Mouse (Mus musculus): Measurements from ENCODE around the gene Iqgap2. TPM values are rescaled to one million over a fixed set of nuclear protein-coding genes. Genes with fewer than 3 reads are reported as not detected.
A peak's percentile ranks its signal among the peaks of the same experiment; 100 is the strongest.

Iqgap2 gene
- polyA plus RNA-seq, 1 experiment from 2014 or later, result 9.6 TPM

GRCm38 (mm10) chr13:95896501-95896900, 4.8 kb upstream of the Iqgap2 start:
- ATAC-seq (ENCODE audit: insufficient number of reproducible peaks, low FRiP score, low TSS enrichment, low read depth), result no peak
- Histone ChIP-seq H3K4me3 (no peak overlapping the region), H3K4me1 (peaks cover 8% of the 10 kb centered on the region; the same call in 1 of the 2 replicates), H3K27ac (no peak overlapping the region), H3K36me3 (no peaks in the 10 kb centered on the region), H3K9ac (no peak overlapping the region), H3K9me3 (no peaks in the 10 kb centered on the region), H3K4me2 (no peak overlapping the region), H3K27me3 (no peaks in the 10 kb centered on the region)
- WGBS, result 80% methylated on average over 6 of the region's 6 CpGs

GRCm38 (mm10) chr13:95893166-95893565, 1.4 kb upstream of the Iqgap2 start:
- Histone ChIP-seq H3K36me3 (no peaks in the 10 kb centered on the region), H3K27ac (no peak overlapping the region), H3K27me3 (no peaks in the 10 kb centered on the region), H3K9ac (no peak overlapping the region), H3K4me3 (no peak overlapping the region), H3K4me1 (peaks cover 26% of the 10 kb centered on the region), H3K9me3 (no peaks in the 10 kb centered on the region), H3K4me2 (no peak overlapping the region)
- ATAC-seq (ENCODE audit: insufficient number of reproducible peaks, low FRiP score, low TSS enrichment, low read depth), result no peak
- WGBS, result 92% methylated on average over 4 of the region's 4 CpGs

- no peaks in the 10 kb centered on the region for H3K9me3 ChIP-seq
- no peaks in the 10 kb centered on the region for H3K36me3 ChIP-seq
- H3K4me1 ChIP-seq, result peaks cover 26% of the 10 kb centered on the region
- peak overlapping the region; percentile 98 for H3K4me2 ChIP-seq
- H3K27ac ChIP-seq, result peak overlapping the region; percentile 40; the same call in 1 of the 2 replicates
- ATAC-seq (ENCODE audit: insufficient number of reproducible peaks, low FRiP score, low TSS enrichment, low read depth), result no peak
- WGBS, result 22% methylated on average over 12 of the region's 12 CpGs
- peak overlapping the region; percentile 26; the same call in 1 of the 2 replicates for H3K9ac ChIP-seq
- peak overlapping the region; percentile 72 for H3K4me3 ChIP-seq
- no peaks in the 10 kb centered on the region for H3K27me3 ChIP-seq
Observed at GRCm38 (mm10) chr13:95892611-95893145, 956 bp upstream of the Iqgap2 start.

- Histone ChIP-seq H3K9ac (peak overlapping the region; percentile 66), H3K4me3 (peak overlapping the region; percentile 72), H3K4me2 (peak overlapping the region; percentile 98), H3K4me1 (peaks cover 26% of the 10 kb centered on the region), H3K9me3 (no peaks in the 10 kb centered on the region), H3K27me3 (no peaks in the 10 kb centered on the region), H3K27ac (peak overlapping the region; percentile 71), H3K36me3 (no peaks in the 10 kb centered on the region)
- peak; percentile 77 for ATAC-seq (ENCODE audit: insufficient number of reproducible peaks, low FRiP score, low TSS enrichment, low read depth)
- WGBS, result under 1% methylated on average over 23 of the region's 52 CpGs
Observed at GRCm38 (mm10) chr13:95891926-95892610, 346 bp upstream of the Iqgap2 start.

- Histone ChIP-seq H3K27ac (peak overlapping the region; percentile 71; the same call in 1 of the 2 replicates), H3K4me1 (peaks cover 26% of the 10 kb centered on the region), H3K4me2 (peak overlapping the region; percentile 98), H3K9me3 (no peaks in the 10 kb centered on the region), H3K27me3 (no peaks in the 10 kb centered on the region), H3K4me3 (peak overlapping the region; percentile 72), H3K9ac (peak overlapping the region; percentile 66), H3K36me3 (no peaks in the 10 kb centered on the region)
- ATAC-seq (ENCODE audit: insufficient number of reproducible peaks, low FRiP score, low TSS enrichment, low read depth), result no peak
- WGBS, result 0% methylated on average over 33 of the region's 33 CpGs
Observed at GRCm38 (mm10) chr13:95890851-95891471, 761 bp downstream of the Iqgap2 start.

- Histone ChIP-seq H3K27ac (peak overlapping the region; percentile 43; the same call in 1 of the 2 replicates), H3K36me3 (no peaks in the 10 kb centered on the region), H3K4me2 (peak overlapping the region; percentile 98), H3K4me3 (peak overlapping the region; percentile 72), H3K9me3 (no peaks in the 10 kb centered on the region), H3K27me3 (no peaks in the 10 kb centered on the region), H3K4me1 (peaks cover 26% of the 10 kb centered on the region), H3K9ac (no peak overlapping the region)
- no peak for ATAC-seq (ENCODE audit: insufficient number of reproducible peaks, low FRiP score, low TSS enrichment, low read depth)
- 31% methylated on average over 8 of the region's 8 CpGs for WGBS
Observed at GRCm38 (mm10) chr13:95889981-95890545, 1.7 kb downstream of the Iqgap2 start.

- Histone ChIP-seq H3K27ac (no peak overlapping the region), H3K4me3 (no peak overlapping the region), H3K4me2 (no peak overlapping the region), H3K36me3 (no peaks in the 10 kb centered on the region), H3K9ac (no peak overlapping the region), H3K27me3 (no peaks in the 10 kb centered on the region), H3K4me1 (peaks cover 26% of the 10 kb centered on the region), H3K9me3 (no peaks in the 10 kb centered on the region)
- WGBS, result 85% methylated on average over 10 of the region's 10 CpGs
- ATAC-seq (ENCODE audit: insufficient number of reproducible peaks, low FRiP score, low TSS enrichment, low read depth), result no peak
Observed at GRCm38 (mm10) chr13:95889366-95889765, 2.4 kb downstream of the Iqgap2 start.

- ATAC-seq (ENCODE audit: insufficient number of reproducible peaks, low FRiP score, low TSS enrichment, low read depth), result no peak
- no peaks in the 10 kb centered on the region for H3K27me3 ChIP-seq
- 93% methylated on average over 12 of the region's 12 CpGs for WGBS
- no peaks in the 10 kb centered on the region for H3K9me3 ChIP-seq
- no peak overlapping the region for H3K27ac ChIP-seq
- H3K4me1 ChIP-seq, result peaks cover 26% of the 10 kb centered on the region
- no peak overlapping the region for H3K4me2 ChIP-seq
- H3K9ac ChIP-seq, result no peak overlapping the region
- H3K36me3 ChIP-seq, result no peaks in the 10 kb centered on the region
- no peak overlapping the region for H3K4me3 ChIP-seq
Observed at GRCm38 (mm10) chr13:95888621-95889020, 3.1 kb downstream of the Iqgap2 start.

- Histone ChIP-seq H3K36me3 (no peaks in the 10 kb centered on the region), H3K9me3 (no peaks in the 10 kb centered on the region), H3K27ac (no peak overlapping the region), H3K4me2 (no peak overlapping the region), H3K4me1 (peaks cover 26% of the 10 kb centered on the region), H3K9ac (no peak overlapping the region), H3K4me3 (no peak overlapping the region), H3K27me3 (no peaks in the 10 kb centered on the region)
- ATAC-seq (ENCODE audit: insufficient number of reproducible peaks, low FRiP score, low TSS enrichment, low read depth), result no peak
- WGBS, result 80% methylated on average over 4 of the region's 4 CpGs
Observed at GRCm38 (mm10) chr13:95888170-95888569, 3.6 kb downstream of the Iqgap2 start.

- ATAC-seq (ENCODE audit: insufficient number of reproducible peaks, low FRiP score, low TSS enrichment, low read depth), result no peak
- Histone ChIP-seq H3K27ac (no peak overlapping the region), H3K9me3 (no peaks in the 10 kb centered on the region), H3K36me3 (no peaks in the 10 kb centered on the region), H3K4me2 (no peak overlapping the region), H3K27me3 (no peaks in the 10 kb centered on the region), H3K9ac (no peak overlapping the region), H3K4me1 (peaks cover 22% of the 10 kb centered on the region), H3K4me3 (no peak overlapping the region)
- 79% methylated on average over 7 of the region's 7 CpGs for WGBS
Observed at GRCm38 (mm10) chr13:95887375-95887774, 4.3 kb downstream of the Iqgap2 start.

- Histone ChIP-seq H3K9ac (no peak overlapping the region), H3K27ac (no peak overlapping the region), H3K27me3 (no peaks in the 10 kb centered on the region), H3K4me3 (no peak overlapping the region), H3K4me2 (no peak overlapping the region), H3K9me3 (no peaks in the 10 kb centered on the region), H3K36me3 (no peaks in the 10 kb centered on the region), H3K4me1 (peaks cover 13% of the 10 kb centered on the region)
- 86% methylated on average over 3 of the region's 3 CpGs for WGBS
- ATAC-seq (ENCODE audit: insufficient number of reproducible peaks, low FRiP score, low TSS enrichment, low read depth), result no peak
Observed at GRCm38 (mm10) chr13:95884455-95884854, 7.3 kb downstream of the Iqgap2 start.

GRCm38 (mm10) chr13:95882001-95882400, 9.7 kb downstream of the Iqgap2 start:
- Histone ChIP-seq H3K36me3 (no peaks in the 10 kb centered on the region), H3K4me2 (no peak overlapping the region), H3K9ac (no peak overlapping the region), H3K27ac (no peak overlapping the region), H3K27me3 (no peaks in the 10 kb centered on the region), H3K9me3 (no peaks in the 10 kb centered on the region), H3K4me1 (peaks cover 12% of the 10 kb centered on the region), H3K4me3 (no peak overlapping the region)
- 62% methylated on average over 6 of the region's 6 CpGs for WGBS
- no peak for ATAC-seq (ENCODE audit: insufficient number of reproducible peaks, low FRiP score, low TSS enrichment, low read depth)

Data from limb, embryonic 15.5 days (tissue).